Mouse (Mus musculus): ENCODE results near the gene Prnp. TPM values are rescaled to one million over a fixed set of nuclear protein-coding genes. Genes with fewer than 3 reads are reported as not detected.

Gene Prnp
- total and polyA plus RNA-seq, 3 experiments: 18.3 to 24.0 TPM; not detected in 1

GRCm38 (mm10) chr2:131910847-131911246 lies 1.1 kb downstream of the Prnp start:
- Histone ChIP-seq H3K4me3 (ENCODE audit: control insufficient read depth in 1 of 2, insufficient read depth in 1 of 2, low read depth in 2 of 2, low read length in 2 of 2) (peak overlapping the region in 1 of 2 experiments; percentile 87; a peak in 3 of 4 replicates), H3K4me1 (ENCODE audit: control insufficient read depth in 1 of 2, insufficient read depth in 2 of 2, low read length in 2 of 2) (peaks cover 16 to 17% of the 10 kb centered on the region in 2 experiments), H3K9ac (ENCODE audit: control insufficient read depth, low read depth, low read length, poor library complexity, severe bottlenecking) (peak overlapping the region; percentile 82), H3K79me2 (ENCODE audit: control insufficient read depth, insufficient read depth, low read length, poor library complexity) (no peaks in the 10 kb centered on the region; the same call in 1 of the 2 replicates), H3K27ac (ENCODE audit: control insufficient read depth, low read depth, low read length) (no peak overlapping the region), H3K27me3 (ENCODE audit: control insufficient read depth in 1 of 2, insufficient read depth in 2 of 2, low read length in 2 of 2) (no peaks in the 10 kb centered on the region), H3K36me3 (ENCODE audit: control insufficient read depth in 1 of 2, insufficient read depth in 2 of 2, low read length in 2 of 2) (peaks cover 2 to 10% of the 10 kb centered on the region in 2 experiments), H3K9me3 (replicated peaks; ENCODE audit: insufficient read depth, low read length) (no peaks in the 10 kb centered on the region)
- TF ChIP-seq MAFK (IDR thresholded peaks at IDR 0.05; ENCODE audit: borderline replicate concordance, low read depth, low read length) (no peak), MXI1 (IDR thresholded peaks at IDR 0.05; ENCODE audit: low read depth, low read length) (no peak), TBP (IDR thresholded peaks at IDR 0.05; ENCODE audit: low read depth, low read length) (no peak), SIN3A (IDR thresholded peaks at IDR 0.05; ENCODE audit: low read length) (no peak), RCOR1 (IDR thresholded peaks at IDR 0.05; ENCODE audit: low read depth, low read length) (no peak), TAL1 (IDR thresholded peaks at IDR 0.05; ENCODE audit: low read length) (no peak), ETS1 (IDR thresholded peaks at IDR 0.05; ENCODE audit: low read depth, low read length) (no peak), CHD1 (IDR thresholded peaks at IDR 0.05; ENCODE audit: low read depth, low read length) (no peak), ELF1 (IDR thresholded peaks at IDR 0.05; ENCODE audit: low read depth, low read length) (no peak), ZNF384 (IDR thresholded peaks at IDR 0.05; ENCODE audit: low read depth, low read length) (no peak), CHD2 (IDR thresholded peaks at IDR 0.05; ENCODE audit: low read length) (no peak), MAZ (IDR thresholded peaks at IDR 0.05; ENCODE audit: low read depth, low read length) (no peak), POLR2AphosphoS5 (IDR thresholded peaks at IDR 0.05; ENCODE audit: borderline replicate concordance, low read depth, low read length) (no peak), KAT2A (conservative IDR thresholded peaks at IDR 0.05; ENCODE audit: low read depth, low read length) (no peak), BHLHE40 (IDR thresholded peaks at IDR 0.05; ENCODE audit: borderline replicate concordance, low read depth, low read length) (no peak), NELFE (IDR thresholded peaks at IDR 0.05; ENCODE audit: low read depth, low read length) (no peak)
- no peak for DNase-seq (ENCODE audit: low read depth, low spot score)

- Histone ChIP-seq H3K4me3 (ENCODE audit: control insufficient read depth in 1 of 2, insufficient read depth in 1 of 2, low read depth in 2 of 2, low read length in 2 of 2) (0 out of 4 replicates have a peak overlapping the region, but pooled peaks of 1 of the 2 experiments have one; percentile 4), H3K79me2 (ENCODE audit: control insufficient read depth, insufficient read depth, low read length, poor library complexity) (no peaks in the 10 kb centered on the region; the same call in 1 of the 2 replicates), H3K9ac (ENCODE audit: control insufficient read depth, low read depth, low read length, poor library complexity, severe bottlenecking) (no peak overlapping the region), H3K9me3 (replicated peaks; ENCODE audit: insufficient read depth, low read length) (no peaks in the 10 kb centered on the region), H3K27me3 (ENCODE audit: control insufficient read depth in 1 of 2, insufficient read depth in 2 of 2, low read length in 2 of 2) (no peaks in the 10 kb centered on the region), H3K36me3 (ENCODE audit: control insufficient read depth in 1 of 2, insufficient read depth in 2 of 2, low read length in 2 of 2) (peaks cover 2 to 10% of the 10 kb centered on the region in 2 experiments), H3K4me1 (ENCODE audit: control insufficient read depth in 1 of 2, insufficient read depth in 2 of 2, low read length in 2 of 2) (peaks cover 16% of the 10 kb centered on the region in 2 experiments), H3K27ac (ENCODE audit: control insufficient read depth, low read depth, low read length) (no peak overlapping the region)
- DNase-seq (ENCODE audit: low read depth, low spot score): no peak
- TF ChIP-seq MXI1 (IDR thresholded peaks at IDR 0.05; ENCODE audit: low read depth, low read length) (no peak), SIN3A (IDR thresholded peaks at IDR 0.05; ENCODE audit: low read length) (no peak), JUND (IDR thresholded peaks at IDR 0.05; ENCODE audit: low read depth, low read length) (no peak), USF2 (IDR thresholded peaks at IDR 0.05; ENCODE audit: borderline replicate concordance in 1 of 2, insufficient read depth in 1 of 2, low read depth in 1 of 2, low read length in 2 of 2) (no peak), HCFC1 (IDR thresholded peaks at IDR 0.05; ENCODE audit: low read depth, low read length) (no peak), MYC (IDR thresholded peaks at IDR 0.05; ENCODE audit: low read depth, low read length) (no peak), MAFK (IDR thresholded peaks at IDR 0.05; ENCODE audit: borderline replicate concordance, low read depth, low read length) (no peak), NRF1 (IDR thresholded peaks at IDR 0.05; ENCODE audit: insufficient read depth, low read depth, low read length, poor library complexity, severe bottlenecking) (no peak), RAD21 (IDR thresholded peaks at IDR 0.05; ENCODE audit: low read depth, low read length) (no peak), TCF12 (IDR thresholded peaks at IDR 0.05; ENCODE audit: low read depth, low read length) (no peak)
These were observed 1.6 kb downstream of the Prnp start for GRCm38 (mm10) chr2:131911341-131911740.
